Mouse (Mus musculus): ENCODE measurements around the gene Als2cr12. TPM values are rescaled to one million over a fixed set of nuclear protein-coding genes. Genes with fewer than 3 reads are reported as not detected.
"Not testable (repeated sequence)": the region's sequence is repeated elsewhere in the genome, so short reads cannot be mapped to it uniquely, and the experiment has no call there.

Als2cr12 gene
- total and polyA plus RNA-seq, 2 experiments from 2014 or later: 0.08 TPM; not detected in 1

DNA sequence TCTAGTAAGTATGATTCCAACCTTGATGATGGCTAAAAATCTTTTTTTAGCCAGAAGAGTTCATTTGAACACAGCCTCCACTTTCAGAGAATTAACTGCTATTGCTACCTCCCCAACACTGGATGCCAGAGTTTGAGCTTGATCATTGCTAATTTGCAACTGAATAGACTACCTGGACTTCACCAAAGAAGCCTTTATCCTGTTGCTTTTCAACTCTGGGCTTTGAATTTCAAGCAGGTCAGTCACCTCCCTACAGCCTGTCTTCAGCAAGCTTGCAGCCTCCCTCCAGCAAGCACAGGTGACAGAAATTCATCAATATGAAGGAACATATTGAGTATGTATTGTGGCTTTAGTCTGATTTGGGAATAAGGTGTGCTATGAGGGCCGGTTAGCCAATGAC, 6.4 kb downstream of the Als2cr12 start:
- Histone ChIP-seq H3K27ac (no peak overlapping the region), H3K36me3 (ENCODE audit: insufficient read depth, low read length) (no peaks in the 10 kb centered on the region), H3K4me3 (ENCODE audit: low read length) (no peak overlapping the region), H3K27me3 (ENCODE audit: insufficient read depth, low read length) (no peaks in the 10 kb centered on the region), H3K9ac (replicated peaks; ENCODE audit: low read length) (no peak overlapping the region), H3K9me3 (ENCODE audit: low read length) (no peaks in the 10 kb centered on the region), H3K4me2 (ENCODE audit: low read depth, low read length) (no peak overlapping the region), H3K4me1 (ENCODE audit: insufficient read depth, low read length) (no peaks in the 10 kb centered on the region)
- TF ChIP-seq CTCF (IDR thresholded peaks at IDR 0.05; ENCODE audit: low read depth): no peak
- DNase-seq (ENCODE audit: low spot score) (no peak), ATAC-seq (no peak)
- 81% methylated on average over 1 of the region's 1 CpGs for WGBS

DNA sequence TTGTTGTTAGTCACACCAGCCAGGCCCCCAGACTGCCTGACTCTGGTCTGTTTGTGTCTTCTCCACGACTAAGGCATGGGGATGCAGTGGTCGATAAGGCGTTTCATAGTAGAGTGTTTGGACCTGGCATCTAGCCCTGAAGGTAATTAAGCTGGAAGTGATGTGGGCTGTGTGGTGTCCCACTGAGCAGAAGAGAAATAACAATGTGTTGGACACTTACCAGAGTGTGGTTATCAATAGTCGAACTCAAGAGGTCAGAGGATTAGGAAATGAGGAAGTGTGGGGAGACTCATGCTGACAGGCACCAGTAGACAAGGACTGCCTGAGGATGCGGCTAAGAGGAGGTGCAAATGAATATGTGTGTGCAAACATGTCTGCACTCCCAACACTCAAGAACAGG, 17.4 kb downstream of the Als2cr12 start:
- H3K9me3 ChIP-seq (ENCODE audit: low read length); DNase-seq (ENCODE audit: low spot score); H3K9ac ChIP-seq (replicated peaks; ENCODE audit: low read length); H3K4me2 ChIP-seq (ENCODE audit: low read depth, low read length); H3K36me3 ChIP-seq (ENCODE audit: insufficient read depth, low read length); H3K27ac ChIP-seq; H3K4me1 ChIP-seq (ENCODE audit: insufficient read depth, low read length); H3K27me3 ChIP-seq (ENCODE audit: insufficient read depth, low read length); ATAC-seq; H3K4me3 ChIP-seq (ENCODE audit: low read length): not testable (repeated sequence)
- 73% methylated on average over 5 of the region's 5 CpGs for WGBS

DNA sequence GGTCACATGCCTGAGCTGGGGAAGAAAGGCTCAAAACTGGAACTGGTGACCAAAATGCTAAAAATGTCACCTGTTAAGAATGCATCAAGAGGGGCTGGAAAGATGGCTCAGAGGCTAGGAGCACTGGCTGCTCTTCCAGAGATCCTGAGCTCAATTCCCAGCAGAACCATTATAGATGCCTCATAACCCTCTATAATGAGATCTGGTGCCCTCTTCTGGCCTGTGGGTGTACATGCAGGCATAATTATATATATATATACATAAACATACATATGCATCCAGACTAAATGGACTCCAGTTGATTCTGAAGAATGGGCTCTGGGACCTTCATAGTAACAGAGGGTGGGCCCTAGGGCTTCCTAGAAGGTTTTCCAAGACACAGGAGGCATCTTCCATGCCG, 18.2 kb downstream of the Als2cr12 start:
- Histone ChIP-seq H3K4me1 (ENCODE audit: insufficient read depth, low read length) (no peaks in the 10 kb centered on the region), H3K4me3 (ENCODE audit: low read length) (no peak overlapping the region), H3K27me3 (ENCODE audit: insufficient read depth, low read length) (no peaks in the 10 kb centered on the region), H3K9me3 (ENCODE audit: low read length) (no peaks in the 10 kb centered on the region), H3K4me2 (ENCODE audit: low read depth, low read length) (no peak overlapping the region), H3K9ac (replicated peaks; ENCODE audit: low read length) (no peak overlapping the region), H3K36me3 (ENCODE audit: insufficient read depth, low read length) (no peaks in the 10 kb centered on the region), H3K27ac (no peak overlapping the region)
- ATAC-seq (peak; percentile 38; the same call in 1 of the 2 replicates), DNase-seq (ENCODE audit: low spot score) (peak; percentile 68)
- 91% methylated on average over 1 of the region's 1 CpGs for WGBS
- peak; percentile 63 for TF ChIP-seq CTCF (IDR thresholded peaks at IDR 0.05; ENCODE audit: low read depth)

DNA sequence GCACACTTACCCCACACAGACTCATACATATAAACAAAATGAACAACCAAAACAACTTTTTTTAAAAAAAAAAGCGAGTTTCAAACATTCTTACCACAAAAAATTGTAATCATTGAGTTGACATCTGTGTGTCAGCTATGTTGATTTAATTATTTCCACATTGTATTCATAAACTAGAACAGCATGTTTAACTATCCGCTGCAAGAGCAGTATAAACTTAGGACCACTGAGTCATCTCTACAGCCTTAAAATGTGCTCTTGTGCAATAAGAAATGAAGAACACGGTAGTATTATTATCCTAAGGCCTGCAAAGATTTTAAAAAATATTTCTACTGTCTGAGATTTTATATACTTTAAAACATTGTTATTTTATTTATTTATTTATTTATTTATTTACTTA, 20.8 kb downstream of the Als2cr12 start:
- Histone ChIP-seq H3K9ac (replicated peaks; ENCODE audit: low read length) (no peak overlapping the region), H3K9me3 (ENCODE audit: low read length) (no peaks in the 10 kb centered on the region), H3K27ac (no peak overlapping the region), H3K36me3 (ENCODE audit: insufficient read depth, low read length) (no peaks in the 10 kb centered on the region), H3K27me3 (ENCODE audit: insufficient read depth, low read length) (no peaks in the 10 kb centered on the region), H3K4me1 (ENCODE audit: insufficient read depth, low read length) (no peaks in the 10 kb centered on the region), H3K4me2 (ENCODE audit: low read depth, low read length) (no peak overlapping the region), H3K4me3 (ENCODE audit: low read length) (no peak overlapping the region)
- 91% methylated on average over 3 of the region's 3 CpGs for WGBS
- no peak for ATAC-seq
- DNase-seq (ENCODE audit: low spot score): no peak
- TF ChIP-seq CTCF (IDR thresholded peaks at IDR 0.05; ENCODE audit: low read depth): no peak

DNA sequence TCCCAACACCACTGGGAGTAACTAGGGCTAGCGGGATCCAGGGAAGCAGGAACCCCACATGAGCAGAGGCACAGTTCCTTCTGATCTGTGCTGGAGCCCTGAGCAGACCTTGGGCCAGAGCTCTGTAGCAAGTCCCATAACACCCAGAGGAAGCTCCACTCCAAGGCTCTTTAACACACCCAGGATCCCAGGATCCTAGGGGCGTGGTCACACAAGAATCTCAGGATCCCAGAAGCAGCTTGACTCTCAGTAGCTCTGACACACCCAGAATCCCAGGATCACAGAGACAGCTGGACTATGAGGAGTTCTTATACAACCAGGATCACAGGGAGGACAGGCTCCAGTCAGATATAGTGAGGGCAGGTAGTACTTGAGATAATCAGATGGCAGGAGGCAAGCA, 23.7 kb downstream of the Als2cr12 start:
- Histone ChIP-seq H3K9ac (replicated peaks; ENCODE audit: low read length) (no peak overlapping the region), H3K4me2 (ENCODE audit: low read depth, low read length) (no peak overlapping the region), H3K4me1 (ENCODE audit: insufficient read depth, low read length) (no peaks in the 10 kb centered on the region), H3K4me3 (ENCODE audit: low read length) (no peak overlapping the region), H3K27me3 (ENCODE audit: insufficient read depth, low read length) (no peaks in the 10 kb centered on the region), H3K36me3 (ENCODE audit: insufficient read depth, low read length) (no peaks in the 10 kb centered on the region), H3K9me3 (ENCODE audit: low read length) (no peaks in the 10 kb centered on the region), H3K27ac (no peak overlapping the region)
- ATAC-seq (no peak), DNase-seq (ENCODE audit: low spot score) (no peak)
- WGBS: 86% methylated on average over 2 of the region's 2 CpGs
- TF ChIP-seq CTCF (IDR thresholded peaks at IDR 0.05; ENCODE audit: low read depth): no peak

DNA sequence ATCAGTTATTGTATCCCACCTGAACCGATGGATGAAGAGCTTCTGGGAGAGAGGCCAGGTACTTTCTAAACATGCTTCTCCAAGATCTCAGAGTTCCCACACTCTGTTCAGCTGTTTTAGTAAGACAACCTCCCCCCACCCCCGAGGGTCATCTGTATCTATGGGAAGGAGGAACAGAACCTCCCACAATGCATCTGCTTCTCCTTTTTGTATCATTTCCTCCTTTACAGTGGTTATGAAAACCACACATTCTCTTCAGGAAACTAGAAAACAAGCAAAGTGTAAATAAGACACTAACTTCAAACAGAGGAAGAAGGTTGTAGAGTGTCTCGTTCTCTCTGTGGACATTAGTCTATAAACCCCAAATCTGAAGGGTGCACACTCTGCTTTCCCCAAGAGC, 26.2 kb downstream of the Als2cr12 start:
- not testable (repeated sequence) for ATAC-seq; H3K27me3 ChIP-seq (ENCODE audit: insufficient read depth, low read length); H3K27ac ChIP-seq; H3K36me3 ChIP-seq (ENCODE audit: insufficient read depth, low read length); H3K4me2 ChIP-seq (ENCODE audit: low read depth, low read length); DNase-seq (ENCODE audit: low spot score); H3K9me3 ChIP-seq (ENCODE audit: low read length); H3K4me1 ChIP-seq (ENCODE audit: insufficient read depth, low read length); H3K4me3 ChIP-seq (ENCODE audit: low read length); H3K9ac ChIP-seq (replicated peaks; ENCODE audit: low read length)
- 80% methylated on average over 3 of the region's 3 CpGs for WGBS

DNA sequence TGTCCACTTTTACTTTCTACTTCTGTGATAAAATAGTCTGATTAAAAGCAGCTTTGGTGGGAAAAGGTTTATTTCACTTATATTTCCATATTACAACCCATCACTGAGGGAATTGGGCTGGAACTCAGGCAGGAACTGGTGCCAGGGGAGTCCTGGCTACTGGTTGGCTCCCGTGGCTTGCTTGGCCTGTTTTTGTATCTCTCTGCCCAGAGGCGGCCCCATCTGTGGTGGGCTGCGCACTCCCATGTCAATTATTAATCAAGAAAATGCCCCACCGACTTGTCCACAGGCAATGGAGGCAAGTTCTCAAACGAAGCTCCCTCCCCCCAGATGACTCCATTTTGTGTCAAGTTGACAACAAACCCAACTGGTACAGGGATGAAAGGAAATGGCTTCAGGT, 27.6 kb downstream of the Als2cr12 start:
- Histone ChIP-seq H3K4me3 (ENCODE audit: low read length) (no peak overlapping the region), H3K9ac (replicated peaks; ENCODE audit: low read length) (no peak overlapping the region), H3K36me3 (ENCODE audit: insufficient read depth, low read length) (no peaks in the 10 kb centered on the region), H3K4me1 (ENCODE audit: insufficient read depth, low read length) (no peaks in the 10 kb centered on the region), H3K9me3 (ENCODE audit: low read length) (no peaks in the 10 kb centered on the region), H3K4me2 (ENCODE audit: low read depth, low read length) (no peak overlapping the region), H3K27me3 (ENCODE audit: insufficient read depth, low read length) (no peaks in the 10 kb centered on the region), H3K27ac (no peak overlapping the region)
- DNase-seq (ENCODE audit: low spot score): no peak
- WGBS: 71% methylated on average over 5 of the region's 5 CpGs
- no peak for ATAC-seq
- TF ChIP-seq CTCF (IDR thresholded peaks at IDR 0.05; ENCODE audit: low read depth): no peak

DNA sequence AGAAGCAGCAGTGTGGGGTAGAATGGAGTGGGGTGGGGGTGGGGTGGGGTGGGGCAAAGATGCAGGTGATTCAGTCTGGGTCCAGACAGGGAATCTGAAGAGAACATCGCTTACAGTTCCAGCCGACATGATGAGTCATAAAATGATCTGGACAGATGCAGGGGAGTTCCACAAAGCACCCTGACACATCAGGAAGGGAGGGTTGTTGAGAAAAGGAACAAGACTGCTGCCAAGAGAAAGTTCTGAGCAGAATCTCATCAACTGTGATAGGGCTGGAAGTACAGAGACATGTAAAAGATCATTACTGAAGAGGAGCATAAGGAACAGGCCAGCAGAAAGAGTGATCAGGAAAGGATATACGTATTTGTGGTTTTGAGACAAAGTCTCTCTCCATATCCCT, 32.4 kb downstream of the Als2cr12 start:
- ATAC-seq; H3K27me3 ChIP-seq (ENCODE audit: insufficient read depth, low read length); H3K9ac ChIP-seq (replicated peaks; ENCODE audit: low read length); H3K4me3 ChIP-seq (ENCODE audit: low read length); H3K4me1 ChIP-seq (ENCODE audit: insufficient read depth, low read length); H3K36me3 ChIP-seq (ENCODE audit: insufficient read depth, low read length); H3K27ac ChIP-seq; H3K9me3 ChIP-seq (ENCODE audit: low read length); H3K4me2 ChIP-seq (ENCODE audit: low read depth, low read length); DNase-seq (ENCODE audit: low spot score): not testable (repeated sequence)
- WGBS: 82% methylated on average over 3 of the region's 3 CpGs

DNA sequence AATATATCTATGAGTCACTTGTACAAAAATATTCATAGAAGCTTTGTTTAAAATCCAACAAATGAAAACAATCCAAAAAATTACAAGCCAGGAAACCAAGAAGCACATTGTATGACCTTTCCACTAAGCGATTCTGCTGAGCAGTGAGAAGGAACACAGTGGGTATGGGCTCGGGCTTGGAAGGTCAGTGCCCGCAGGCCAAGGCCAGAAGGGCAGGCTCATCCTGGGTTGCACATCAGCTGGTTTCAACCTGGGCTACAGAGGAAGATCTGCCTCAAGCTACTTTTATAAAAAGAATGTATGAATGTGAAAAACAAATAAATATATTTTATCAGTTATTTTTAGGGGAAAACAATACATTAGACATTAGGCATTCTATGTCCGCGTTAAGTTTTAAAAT, 33.1 kb downstream of the Als2cr12 start:
- not testable (repeated sequence) for DNase-seq (ENCODE audit: low spot score); H3K9ac ChIP-seq (replicated peaks; ENCODE audit: low read length); H3K27me3 ChIP-seq (ENCODE audit: insufficient read depth, low read length); H3K9me3 ChIP-seq (ENCODE audit: low read length); H3K4me2 ChIP-seq (ENCODE audit: low read depth, low read length); H3K36me3 ChIP-seq (ENCODE audit: insufficient read depth, low read length); H3K4me1 ChIP-seq (ENCODE audit: insufficient read depth, low read length); H3K27ac ChIP-seq; H3K4me3 ChIP-seq (ENCODE audit: low read length); ATAC-seq
- 90% methylated on average over 5 of the region's 5 CpGs for WGBS

Data from hindbrain, postnatal 0 days (tissue).